Mouse (Mus musculus): ENCODE results near the gene Pole4.
"Not testable (repeated sequence)": the region's sequence is repeated elsewhere in the genome, so short reads cannot be mapped to it uniquely, and the experiment has no call there.

DNA sequence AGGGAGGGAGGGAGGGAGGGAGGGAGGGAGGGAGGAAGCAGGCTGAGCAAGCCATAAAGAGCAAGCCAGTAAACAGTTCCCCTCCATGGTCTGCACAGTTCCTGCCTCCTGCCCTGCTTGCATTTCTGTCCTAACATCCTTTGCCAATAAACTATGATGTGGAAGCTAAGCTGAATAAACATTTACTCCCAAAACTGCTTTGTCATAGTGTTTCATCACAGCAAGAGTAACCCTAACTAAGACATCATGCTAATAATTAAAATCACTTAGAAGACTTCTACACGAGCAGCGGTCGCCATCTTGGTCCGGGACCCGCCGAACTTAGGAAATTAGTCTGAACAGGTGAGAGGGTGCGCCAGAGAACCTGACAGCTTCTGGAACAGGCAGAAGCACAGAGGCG is 79.8 kb downstream of the Pole4 start:
- TF ChIP-seq POLR2A (IDR thresholded peaks at IDR 0.05; ENCODE audit: borderline replicate concordance, extremely low read depth, insufficient read depth, insufficient read length, poor library complexity, severe bottlenecking); CTCF (IDR thresholded peaks at IDR 0.05; ENCODE audit: borderline replicate concordance, extremely low read depth, insufficient read depth, insufficient read length): not testable (repeated sequence)

Measured in brain, embryonic 14.5 days (tissue).